Mouse (Mus musculus) olfactory bulb, adult 2 months (tissue): ENCODE results near the gene Rarres1.

Experiments
- CTCF ChIP-seq: fragments of 200-500 bp; IDR thresholded peaks from 2 replicates; pipeline ENCODE4 v1.5.1; 2012; ENCODE audit warnings: low read depth, mild to moderate bottlenecking, low read length, moderate library complexity; ENCODE audit not compliant: insufficient read depth
- POLR2A ChIP-seq: fragments of 200-500 bp; IDR thresholded peaks from 2 replicates; pipeline ENCODE4 v1.6.1; 2012; ENCODE audit warnings: mild to moderate bottlenecking, low read depth, low read length, moderate library complexity; ENCODE audit not compliant: insufficient read depth

GRCm38 (mm10) chr3:67503878-67504277 lies 11.4 kb downstream of the Rarres1 start:
- TF ChIP-seq POLR2A (no peak), CTCF (no peak)
